Comparison of ENCODE assay signal across 8 mouse cellular contexts in the genomic region with DNA sequence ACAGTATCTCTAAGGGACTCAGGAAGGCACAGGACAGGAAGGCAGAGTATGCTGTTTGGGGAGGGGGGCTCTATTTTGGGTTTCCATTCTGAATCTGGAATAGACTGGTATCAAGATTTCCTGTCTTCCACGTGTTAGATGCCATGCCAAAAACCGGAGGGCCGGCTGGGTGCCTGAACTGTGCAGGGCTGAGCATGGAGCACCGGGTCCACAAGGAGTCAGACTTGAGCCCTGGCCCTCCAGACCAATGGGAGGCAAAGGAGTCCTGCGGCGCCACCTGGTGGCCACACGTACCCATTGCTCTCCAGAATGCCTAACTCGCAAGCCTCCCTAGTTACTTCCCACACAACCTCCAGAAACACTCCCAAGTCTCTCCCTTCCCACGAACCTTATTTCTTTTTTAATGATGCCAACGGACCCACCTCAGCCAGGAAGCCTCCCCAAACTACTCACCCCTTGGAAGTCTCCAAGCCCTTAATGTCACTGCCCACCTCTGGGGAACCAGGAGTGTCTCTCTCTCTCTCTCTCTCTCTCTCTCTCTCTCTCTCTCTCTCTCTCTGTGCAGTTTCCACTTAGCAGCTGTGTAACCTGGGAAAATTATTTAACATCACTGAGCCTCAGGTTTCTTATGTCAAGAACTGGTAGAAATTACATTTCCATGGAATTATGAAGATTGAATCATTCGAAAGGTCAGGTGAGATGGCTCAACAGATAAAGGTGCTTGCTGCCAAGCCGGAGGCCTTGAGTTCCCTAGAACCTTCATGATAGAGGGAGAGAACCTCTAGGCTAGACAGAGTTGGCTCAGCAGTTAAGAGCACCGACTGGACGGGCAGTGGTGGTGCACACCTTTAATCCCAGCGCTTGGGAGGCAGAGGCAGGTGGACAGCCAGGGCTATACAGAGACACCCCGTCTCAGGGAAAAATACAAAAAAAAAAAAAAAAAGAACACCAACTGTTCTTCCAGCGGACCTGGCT. TPM values are rescaled to one million over a fixed set of nuclear protein-coding genes. Genes with fewer than 3 reads are reported as not detected.
A peak's percentile ranks its signal among the peaks of the same experiment; 100 is the strongest.
DNase-seq lines count a peak whose midpoint lies in the region; ATAC-seq lines count a peak whose summit lies in the region.

No protein-coding gene starts in this region.

- no peak overlapping the region for H3K4me3 ChIP-seq in embryonic facial prominence, embryonic 14.5 days (ENCODE audit: low read depth, low read length)
- no peak overlapping the region for H3K4me3 ChIP-seq in heart, embryonic 10.5 days
- no peak overlapping the region for H3K4me3 ChIP-seq in kidney, embryonic 14.5 days (ENCODE audit: low read length)
- no peak overlapping the region for H3K4me3 ChIP-seq in liver, embryonic 11.5 days (ENCODE audit: low read depth, low read length)

- peak; percentile 91 for DNase-seq in 416B (ENCODE audit: low read depth)
- DNase-seq in adrenal gland, postnatal 36 days = peak; percentile 88 to 92
- peak; percentile 94 for DNase-seq in embryonic facial prominence, embryonic 14.5 days (ENCODE audit: low spot score)
- DNase-seq in heart, embryonic 10.5 days (ENCODE audit: low spot score) = peak; percentile 97
- peak; percentile 89 for DNase-seq in liver, embryonic 11.5 days (ENCODE audit: low spot score)
- peak; percentile 92 for DNase-seq in naive thymus-derived CD4-positive, alpha-beta T cell, adult 2 months (ENCODE audit: low read depth)
- DNase-seq in splenic B cell, adult 2 months (ENCODE audit: low read depth, low spot score) = peak; percentile 95

- H3K9me3 ChIP-seq in embryonic facial prominence, embryonic 14.5 days (ENCODE audit: control insufficient read depth, low read length) = no peaks in the 10 kb centered on the region
- H3K9me3 ChIP-seq in heart, embryonic 10.5 days = no peaks in the 10 kb centered on the region
- no peaks in the 10 kb centered on the region for H3K9me3 ChIP-seq in kidney, embryonic 14.5 days (ENCODE audit: control insufficient read depth, low read length)
- H3K9me3 ChIP-seq in liver, embryonic 11.5 days (ENCODE audit: control insufficient read depth, low read length) = no peaks in the 10 kb centered on the region

- H3K4me2 ChIP-seq in embryonic facial prominence, embryonic 14.5 days (ENCODE audit: low read depth, low read length) = peak overlapping the region; percentile 13; the same call in 1 of the 2 replicates
- H3K4me2 ChIP-seq in kidney, embryonic 14.5 days (replicated peaks; ENCODE audit: low read depth, low read length) = no peak overlapping the region; the same call in 1 of the 2 replicates
- H3K4me2 ChIP-seq in liver, embryonic 11.5 days = 0 out of 2 replicates have a peak overlapping the region, but pooled peaks have one; percentile 3

- ATAC-seq in embryonic facial prominence, embryonic 14.5 days (ENCODE audit: low read depth) = peak; percentile 70
- peak; percentile 79 for ATAC-seq in kidney, embryonic 14.5 days (ENCODE audit: low FRiP score, low TSS enrichment)
- peak; percentile 80 for ATAC-seq in liver, embryonic 11.5 days (replicated peaks; ENCODE audit: low FRiP score)

- peaks cover 29% of the 10 kb centered on the region for H3K36me3 ChIP-seq in embryonic facial prominence, embryonic 14.5 days (ENCODE audit: control insufficient read depth, insufficient read depth, low read length)
- H3K36me3 ChIP-seq in heart, embryonic 10.5 days = peaks cover 24% of the 10 kb centered on the region
- 0 out of 2 replicates have a peak, but pooled peaks cover 5% of the 10 kb centered on the region for H3K36me3 ChIP-seq in kidney, embryonic 14.5 days (ENCODE audit: control insufficient read depth, insufficient read depth, low read length)
- H3K36me3 ChIP-seq in liver, embryonic 11.5 days (ENCODE audit: control insufficient read depth, insufficient read depth, low read length) = peaks cover 8% of the 10 kb centered on the region; the same call in 1 of the 2 replicates
- H3K36me3 ChIP-seq in splenic B cell, adult 2 months (ENCODE audit: control insufficient read depth, insufficient read depth, low read length, poor library complexity, severe bottlenecking) = no peaks in the 10 kb centered on the region

- WGBS in embryonic facial prominence, embryonic 14.5 days = 31% methylated on average over 17 of the region's 17 CpGs
- WGBS in heart, embryonic 10.5 days = 30% methylated on average over 17 of the region's 17 CpGs
- 34% methylated on average over 17 of the region's 17 CpGs for WGBS in kidney, embryonic 14.5 days
- 35% methylated on average over 17 of the region's 17 CpGs for WGBS in liver, embryonic 11.5 days

- peak overlapping the region; percentile 56; the same call in 1 of the 2 replicates for H3K27ac ChIP-seq in embryonic facial prominence, embryonic 14.5 days (replicated peaks; ENCODE audit: low read depth, low read length)
- H3K27ac ChIP-seq in heart, embryonic 10.5 days = no peak overlapping the region
- no peak overlapping the region for H3K27ac ChIP-seq in kidney, embryonic 14.5 days (ENCODE audit: low read depth, low read length)
- no peak overlapping the region for H3K27ac ChIP-seq in liver, embryonic 11.5 days (ENCODE audit: low read depth, low read length)

- H3K4me1 ChIP-seq in embryonic facial prominence, embryonic 14.5 days (ENCODE audit: control insufficient read depth, insufficient read depth, low read length) = peaks cover 19% of the 10 kb centered on the region
- peaks cover 48% of the 10 kb centered on the region for H3K4me1 ChIP-seq in heart, embryonic 10.5 days
- H3K4me1 ChIP-seq in kidney, embryonic 14.5 days (ENCODE audit: control insufficient read depth, insufficient read depth, low read length) = peaks cover 42% of the 10 kb centered on the region
- H3K4me1 ChIP-seq in liver, embryonic 11.5 days (replicated peaks; ENCODE audit: control insufficient read depth, insufficient read depth, low read length) = peaks cover 28% of the 10 kb centered on the region

- H3K9ac ChIP-seq in embryonic facial prominence, embryonic 14.5 days (ENCODE audit: low read depth, low read length) = 0 out of 2 replicates have a peak overlapping the region, but pooled peaks have one; percentile 0
- H3K9ac ChIP-seq in kidney, embryonic 14.5 days (ENCODE audit: low read depth, low read length) = no peak overlapping the region
- no peak overlapping the region for H3K9ac ChIP-seq in liver, embryonic 11.5 days (ENCODE audit: low read depth, low read length)

- no peaks in the 10 kb centered on the region for H3K27me3 ChIP-seq in embryonic facial prominence, embryonic 14.5 days (replicated peaks; ENCODE audit: control insufficient read depth, insufficient read depth, low read length)
- no peaks in the 10 kb centered on the region for H3K27me3 ChIP-seq in heart, embryonic 10.5 days (ENCODE audit: insufficient read depth, poor library complexity, severe bottlenecking)
- no peaks in the 10 kb centered on the region for H3K27me3 ChIP-seq in kidney, embryonic 14.5 days (ENCODE audit: control insufficient read depth, insufficient read depth, low read length)
- H3K27me3 ChIP-seq in liver, embryonic 11.5 days (replicated peaks; ENCODE audit: control insufficient read depth, insufficient read depth, low read length) = no peaks in the 10 kb centered on the region
- H3K27me3 ChIP-seq in splenic B cell, adult 2 months (ENCODE audit: control insufficient read depth, insufficient read depth, low read length, poor library complexity, severe bottlenecking) = no peaks in the 10 kb centered on the region

RNA-seq across cellular contexts. Expression of gene Mex3a, which starts 5.8 kb away (rescaled TPM):
- 1 to 10 TPM; 3.1 to 4.3 TPM for total RNA-seq in adrenal gland, postnatal 36 days (2021)
- 21.5 and 24.7 TPM in 2 replicates for polyA plus RNA-seq in embryonic facial prominence, embryonic 14.5 days (2014; fragmentation: Nextera tagmentation; extraction: Ambion mirVana)
- 11.6 and 22.8 TPM in 2 replicates for polyA plus RNA-seq in heart, embryonic 10.5 days (2016; fragmentation: Nextera tagmentation; extraction: Ambion mirVana)
- 31.6 and 32.2 TPM in 2 replicates for polyA plus RNA-seq in kidney, embryonic 14.5 days (2014; fragmentation: Nextera tagmentation; extraction: Ambion mirVana)
- polyA plus RNA-seq in liver, embryonic 11.5 days (2014; fragmentation: Nextera tagmentation; extraction: Ambion mirVana) = 9.4 and 10.2 TPM in 2 replicates

RNA-seq across cellular contexts. Expression of gene Lmna, which starts 16.7 kb away (rescaled TPM):
- 100 to 1,000 TPM; 109 to 141 TPM for total RNA-seq in adrenal gland, postnatal 36 days (2021)
- 426 and 482 TPM in 2 replicates for polyA plus RNA-seq in embryonic facial prominence, embryonic 14.5 days (2014; fragmentation: Nextera tagmentation; extraction: Ambion mirVana)
- 57.7 and 80.7 TPM in 2 replicates for polyA plus RNA-seq in heart, embryonic 10.5 days (2016; fragmentation: Nextera tagmentation; extraction: Ambion mirVana)
- polyA plus RNA-seq in kidney, embryonic 14.5 days (2014; fragmentation: Nextera tagmentation; extraction: Ambion mirVana) = 41.6 and 55.7 TPM in 2 replicates
- polyA plus RNA-seq in liver, embryonic 11.5 days (2014; fragmentation: Nextera tagmentation; extraction: Ambion mirVana) = 155 and 157 TPM in 2 replicates

RNA-seq across cellular contexts. Expression of gene Rab25, which starts 21.7 kb away (rescaled TPM):
- not detected for total RNA-seq in adrenal gland, postnatal 36 days (2021)
- polyA plus RNA-seq in embryonic facial prominence, embryonic 14.5 days (2014; fragmentation: Nextera tagmentation; extraction: Ambion mirVana) = 33.8 and 38.0 TPM in 2 replicates
- 1.1 and 1.6 TPM in 2 replicates for polyA plus RNA-seq in heart, embryonic 10.5 days (2016; fragmentation: Nextera tagmentation; extraction: Ambion mirVana)
- 14.2 and 16.7 TPM in 2 replicates for polyA plus RNA-seq in kidney, embryonic 14.5 days (2014; fragmentation: Nextera tagmentation; extraction: Ambion mirVana)
- polyA plus RNA-seq in liver, embryonic 11.5 days (2014; fragmentation: Nextera tagmentation; extraction: Ambion mirVana) = 1.1 and 1.2 TPM in 2 replicates

RNA-seq across cellular contexts. Expression of gene Lamtor2, which starts 26.4 kb away (rescaled TPM):
- total RNA-seq in adrenal gland, postnatal 36 days (2021) = 100 to 1,000 TPM; 142 to 148 TPM
- polyA plus RNA-seq in embryonic facial prominence, embryonic 14.5 days (2014; fragmentation: Nextera tagmentation; extraction: Ambion mirVana) = 97.9 and 107 TPM in 2 replicates
- 154 and 190 TPM in 2 replicates for polyA plus RNA-seq in heart, embryonic 10.5 days (2016; fragmentation: Nextera tagmentation; extraction: Ambion mirVana)
- 81.7 and 165 TPM in 2 replicates for polyA plus RNA-seq in kidney, embryonic 14.5 days (2014; fragmentation: Nextera tagmentation; extraction: Ambion mirVana)
- 111 and 120 TPM in 2 replicates for polyA plus RNA-seq in liver, embryonic 11.5 days (2014; fragmentation: Nextera tagmentation; extraction: Ambion mirVana)

RNA-seq across cellular contexts. Expression of gene Ubqln4, which starts 27.1 kb away (rescaled TPM):
- 10 to 100 TPM; 73.3 to 74.2 TPM for total RNA-seq in adrenal gland, postnatal 36 days (2021)
- polyA plus RNA-seq in embryonic facial prominence, embryonic 14.5 days (2014; fragmentation: Nextera tagmentation; extraction: Ambion mirVana) = 46.3 and 50.0 TPM in 2 replicates
- polyA plus RNA-seq in heart, embryonic 10.5 days (2016; fragmentation: Nextera tagmentation; extraction: Ambion mirVana) = 49.5 and 62.2 TPM in 2 replicates
- 51.4 and 73.4 TPM in 2 replicates for polyA plus RNA-seq in kidney, embryonic 14.5 days (2014; fragmentation: Nextera tagmentation; extraction: Ambion mirVana)
- 65.8 and 67.7 TPM in 2 replicates for polyA plus RNA-seq in liver, embryonic 11.5 days (2014; fragmentation: Nextera tagmentation; extraction: Ambion mirVana)
